Mouse (Mus musculus) frontal cortex, adult 2 months (tissue): Measurements from ENCODE around the gene Nxnl2. TPM values are rescaled to one million over a fixed set of nuclear protein-coding genes. Genes with fewer than 3 reads are reported as not detected.

Experiments used
- polyA plus RNA-seq: library from polyadenylated mRNA; depleted of rRNA; stranded (reverse); fragments of >200 nt; gene quantifications from 2 replicates; pipeline ENCODE4 v1.2.3, GENCODE M21; 2012; rRNA removed

Gene Nxnl2
- polyA plus RNA-seq, 1 experiment = 0.28 TPM

Other genes with a start within 250 kb of the Nxnl2 start
- gene Spin1, start 70.1 kb upstream of the Nxnl2 start, polyA plus RNA-seq = 92.0 and 99.1 TPM in 2 replicates
- 6.2 and 6.3 TPM in 2 replicates for gene S1pr3, start 237.6 kb downstream of the Nxnl2 start, polyA plus RNA-seq